Mouse (Mus musculus): ENCODE data around the gene Socs3. TPM values are rescaled to one million over a fixed set of nuclear protein-coding genes. Genes with fewer than 3 reads are reported as not detected.

Socs3 gene
- polyA plus RNA-seq, 1 experiment: 45.7 TPM

DNA sequence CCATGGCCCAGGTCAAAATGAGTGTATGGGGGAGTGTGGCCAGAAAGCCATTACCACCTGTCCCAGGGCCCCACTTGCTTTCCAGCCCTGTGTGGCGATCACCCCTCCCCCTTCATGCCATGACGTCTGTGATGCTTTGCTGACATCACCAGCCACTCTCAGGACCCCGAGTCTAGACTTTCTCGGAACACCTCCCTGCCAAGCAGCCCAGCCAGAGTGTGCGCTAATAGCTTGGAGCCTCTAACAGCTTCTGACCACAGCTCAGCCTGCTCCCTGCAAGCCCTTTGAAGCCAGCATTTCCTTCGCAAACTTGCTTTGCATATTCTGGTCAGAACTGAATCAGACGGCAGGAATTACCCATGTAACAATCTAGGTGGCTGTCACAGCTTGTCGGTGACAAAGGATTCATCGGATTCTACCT is 4.3 kb downstream of the Socs3 start:
- H3K4me1 ChIP-seq (replicated peaks; ENCODE audit: control insufficient read depth, insufficient read depth, low read length): peaks cover 70% of the 10 kb centered on the region
- WGBS: 25% methylated on average over 9 of the region's 9 CpGs
- no peaks in the 10 kb centered on the region for H3K36me3 ChIP-seq (ENCODE audit: control insufficient read depth, insufficient read depth, low read length)
- H3K4me3 ChIP-seq (ENCODE audit: control insufficient read depth, insufficient read depth, low read length): no peak overlapping the region
- no peaks in the 10 kb centered on the region for H3K27me3 ChIP-seq (ENCODE audit: control insufficient read depth, insufficient read depth, low read length)
- DNase-seq: no peak
- no peak for TF ChIP-seq CTCF (IDR thresholded peaks at IDR 0.05; ENCODE audit: borderline replicate concordance, control insufficient read depth, extremely low read depth, insufficient read depth, low read length, poor library complexity)
- TF ChIP-seq POLR2A (IDR thresholded peaks at IDR 0.05; ENCODE audit: control insufficient read depth, extremely low read depth, insufficient read depth, low read length, poor library complexity): no peak
- H3K27ac ChIP-seq (ENCODE audit: control insufficient read depth, insufficient read depth, low read length): no peak overlapping the region

DNA sequence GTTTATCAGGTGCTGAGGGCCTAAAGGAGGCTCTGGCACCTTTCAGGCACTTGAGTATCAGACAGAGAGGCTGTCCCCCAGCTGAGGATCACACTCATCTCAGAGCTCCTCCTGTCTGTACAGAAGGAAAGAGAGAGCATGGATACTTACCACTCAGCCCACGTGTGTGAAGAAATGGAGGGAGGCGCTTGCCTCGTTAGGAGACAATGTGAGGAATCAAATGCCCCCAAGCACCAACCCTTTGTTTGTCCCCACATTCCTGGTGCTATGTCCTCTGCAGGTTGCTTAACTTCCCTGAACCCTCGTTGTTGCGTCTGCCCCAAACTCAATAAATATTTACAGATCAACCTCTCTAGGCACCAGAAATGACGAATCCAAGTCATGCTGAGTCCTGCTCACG is 4.8 kb downstream of the Socs3 start:
- no peak for TF ChIP-seq CTCF (IDR thresholded peaks at IDR 0.05; ENCODE audit: borderline replicate concordance, control insufficient read depth, extremely low read depth, insufficient read depth, low read length, poor library complexity)
- WGBS: 53% methylated on average over 7 of the region's 7 CpGs
- no peak for DNase-seq

GRCm38 (mm10) chr11:117964294-117964693 is 5.6 kb downstream of the Socs3 start:
- no peak overlapping the region for H3K4me3 ChIP-seq (ENCODE audit: control insufficient read depth, insufficient read depth, low read length)
- no peaks in the 10 kb centered on the region for H3K36me3 ChIP-seq (ENCODE audit: control insufficient read depth, insufficient read depth, low read length)
- DNase-seq: no peak
- WGBS: 53% methylated on average over 1 of the region's 1 CpGs
- H3K27me3 ChIP-seq (ENCODE audit: control insufficient read depth, insufficient read depth, low read length): no peaks in the 10 kb centered on the region
- TF ChIP-seq POLR2A (IDR thresholded peaks at IDR 0.05; ENCODE audit: control insufficient read depth, extremely low read depth, insufficient read depth, low read length, poor library complexity): no peak
- no peak for TF ChIP-seq CTCF (IDR thresholded peaks at IDR 0.05; ENCODE audit: borderline replicate concordance, control insufficient read depth, extremely low read depth, insufficient read depth, low read length, poor library complexity)
- H3K4me1 ChIP-seq (replicated peaks; ENCODE audit: control insufficient read depth, insufficient read depth, low read length): peaks cover 69% of the 10 kb centered on the region
- H3K27ac ChIP-seq (ENCODE audit: control insufficient read depth, insufficient read depth, low read length): no peak overlapping the region

More for the DNA sequence above, 4.8 kb downstream of the Socs3 start:
- Histone ChIP-seq H3K4me3 (ENCODE audit: control insufficient read depth, insufficient read depth, low read length) (no peak overlapping the region), H3K36me3 (ENCODE audit: control insufficient read depth, insufficient read depth, low read length) (no peaks in the 10 kb centered on the region), H3K27ac (ENCODE audit: control insufficient read depth, insufficient read depth, low read length) (no peak overlapping the region), H3K4me1 (replicated peaks; ENCODE audit: control insufficient read depth, insufficient read depth, low read length) (peaks cover 68% of the 10 kb centered on the region), H3K27me3 (ENCODE audit: control insufficient read depth, insufficient read depth, low read length) (no peaks in the 10 kb centered on the region)

DNA sequence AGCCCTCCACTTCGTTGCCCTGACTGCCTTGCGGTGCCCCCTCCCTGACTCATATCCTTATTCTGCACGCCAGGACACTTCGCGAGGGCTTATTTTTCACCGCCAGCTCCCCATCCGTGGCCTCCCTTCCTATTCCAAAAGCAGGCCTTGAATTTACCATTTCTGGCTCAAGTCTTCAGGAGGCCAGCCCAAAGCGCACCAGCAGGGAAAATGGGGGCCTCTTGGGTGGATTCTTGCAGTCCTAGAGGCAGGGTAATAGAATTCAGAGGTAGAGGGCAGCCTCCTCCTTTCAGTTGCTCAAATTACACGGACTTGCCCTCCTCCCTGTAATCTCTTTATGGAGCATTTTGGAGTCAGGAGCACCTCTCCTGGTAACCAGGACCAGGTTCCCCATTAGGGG is 6.0 kb downstream of the Socs3 start:
- DNase-seq: no peak
- TF ChIP-seq POLR2A (IDR thresholded peaks at IDR 0.05; ENCODE audit: control insufficient read depth, extremely low read depth, insufficient read depth, low read length, poor library complexity) (no peak), CTCF (IDR thresholded peaks at IDR 0.05; ENCODE audit: borderline replicate concordance, control insufficient read depth, extremely low read depth, insufficient read depth, low read length, poor library complexity) (no peak)
- 29% methylated on average over 9 of the region's 9 CpGs for WGBS
- Histone ChIP-seq H3K27me3 (ENCODE audit: control insufficient read depth, insufficient read depth, low read length) (no peaks in the 10 kb centered on the region), H3K4me1 (replicated peaks; ENCODE audit: control insufficient read depth, insufficient read depth, low read length) (peaks cover 71% of the 10 kb centered on the region), H3K36me3 (ENCODE audit: control insufficient read depth, insufficient read depth, low read length) (no peaks in the 10 kb centered on the region), H3K27ac (ENCODE audit: control insufficient read depth, insufficient read depth, low read length) (no peak overlapping the region), H3K4me3 (ENCODE audit: control insufficient read depth, insufficient read depth, low read length) (peak overlapping the region; percentile 21)

GRCm38 (mm10) chr11:117963091-117963793 is 6.6 kb downstream of the Socs3 start:
- no peaks in the 10 kb centered on the region for H3K27me3 ChIP-seq (ENCODE audit: control insufficient read depth, insufficient read depth, low read length)
- no peak overlapping the region for H3K27ac ChIP-seq (ENCODE audit: control insufficient read depth, insufficient read depth, low read length)
- H3K4me3 ChIP-seq (ENCODE audit: control insufficient read depth, insufficient read depth, low read length): peak overlapping the region; percentile 21
- TF ChIP-seq POLR2A (IDR thresholded peaks at IDR 0.05; ENCODE audit: control insufficient read depth, extremely low read depth, insufficient read depth, low read length, poor library complexity) (peak; percentile 48; the same call in 1 of the 2 replicates), CTCF (IDR thresholded peaks at IDR 0.05; ENCODE audit: borderline replicate concordance, control insufficient read depth, extremely low read depth, insufficient read depth, low read length, poor library complexity) (peak; percentile 38; the same call in 1 of the 2 replicates)
- peaks cover 69% of the 10 kb centered on the region for H3K4me1 ChIP-seq (replicated peaks; ENCODE audit: control insufficient read depth, insufficient read depth, low read length)
- 4% methylated on average over 40 of the region's 40 CpGs for WGBS
- H3K36me3 ChIP-seq (ENCODE audit: control insufficient read depth, insufficient read depth, low read length): no peaks in the 10 kb centered on the region
- peak; percentile 98 for DNase-seq

- WGBS: 92% methylated on average over 10 of the region's 10 CpGs
- no peak overlapping the region for H3K4me3 ChIP-seq (ENCODE audit: control insufficient read depth, insufficient read depth, low read length)
- no peak for DNase-seq
- H3K27me3 ChIP-seq (ENCODE audit: control insufficient read depth, insufficient read depth, low read length): no peaks in the 10 kb centered on the region
- H3K36me3 ChIP-seq (ENCODE audit: control insufficient read depth, insufficient read depth, low read length): no peaks in the 10 kb centered on the region
- TF ChIP-seq POLR2A (IDR thresholded peaks at IDR 0.05; ENCODE audit: control insufficient read depth, extremely low read depth, insufficient read depth, low read length, poor library complexity): no peak
- TF ChIP-seq CTCF (IDR thresholded peaks at IDR 0.05; ENCODE audit: borderline replicate concordance, control insufficient read depth, extremely low read depth, insufficient read depth, low read length, poor library complexity): no peak
- H3K27ac ChIP-seq (ENCODE audit: control insufficient read depth, insufficient read depth, low read length): no peak overlapping the region
- H3K4me1 ChIP-seq (replicated peaks; ENCODE audit: control insufficient read depth, insufficient read depth, low read length): peaks cover 64% of the 10 kb centered on the region
Observed at GRCm38 (mm10) chr11:117962228-117963067, 7.4 kb downstream of the Socs3 start.

Measured in thymus, adult 2 months (tissue).